Mouse (Mus musculus): ENCODE measurements around the gene Nol9. TPM values are rescaled to one million over a fixed set of nuclear protein-coding genes. Genes with fewer than 3 reads are reported as not detected.

Nol9 gene
- polyA plus RNA-seq, 1 experiment from 2014 or later = 13.9 TPM

GRCm38 (mm10) chr4:152110689-152111088 is 71.6 kb downstream of the Nol9 start:
- H3K27ac ChIP-seq = no peak overlapping the region
- WGBS = 62% methylated on average over 4 of the region's 4 CpGs
- H3K27me3 ChIP-seq = peaks cover 21% of the 10 kb centered on the region
- peaks cover 50% of the 10 kb centered on the region for H3K36me3 ChIP-seq
- no peak overlapping the region for H3K4me3 ChIP-seq
- H3K9me3 ChIP-seq (replicated peaks) = no peaks in the 10 kb centered on the region
- peaks cover 25% of the 10 kb centered on the region for H3K4me1 ChIP-seq (replicated peaks)
- H3K4me2 ChIP-seq = no peak overlapping the region
- ATAC-seq (replicated peaks; ENCODE audit: insufficient number of reproducible peaks, insufficient read depth, low FRiP score, low read depth) = no peak
- no peak overlapping the region for H3K9ac ChIP-seq

Other genes starting within 250 kb of the Nol9 start
- 116 and 165 TPM in 2 replicates for gene Camta1, start 177.4 kb upstream of the Nol9 start, polyA plus RNA-seq (2015; fragmentation: Nextera tagmentation; extraction: Ambion mirVana)
- gene Dnajc11, start 105.6 kb upstream of the Nol9 start, polyA plus RNA-seq (2015; fragmentation: Nextera tagmentation; extraction: Ambion mirVana) = 45.4 and 56.4 TPM in 2 replicates
- gene Thap3, start 50.3 kb upstream of the Nol9 start, polyA plus RNA-seq (2015; fragmentation: Nextera tagmentation; extraction: Ambion mirVana) = 26.3 and 34.4 TPM in 2 replicates
- gene Phf13, start 43.1 kb upstream of the Nol9 start, polyA plus RNA-seq (2015; fragmentation: Nextera tagmentation; extraction: Ambion mirVana) = 15.2 and 20.7 TPM in 2 replicates
- 26.1 and 30.9 TPM in 2 replicates for gene Klhl21, start 30.5 kb upstream of the Nol9 start, polyA plus RNA-seq (2015; fragmentation: Nextera tagmentation; extraction: Ambion mirVana)
- gene Zbtb48, start 11.7 kb upstream of the Nol9 start, polyA plus RNA-seq (2015; fragmentation: Nextera tagmentation; extraction: Ambion mirVana) = 10.6 and 14.1 TPM in 2 replicates
- 0.25 and 0.46 TPM in 2 replicates for gene Tas1r1, start 753 bp upstream of the Nol9 start, polyA plus RNA-seq (2015; fragmentation: Nextera tagmentation; extraction: Ambion mirVana)
- 11.1 and 14.1 TPM in 2 replicates for gene Plekhg5, start 33.2 kb downstream of the Nol9 start, polyA plus RNA-seq (2015; fragmentation: Nextera tagmentation; extraction: Ambion mirVana)
- 0.94 and 1.6 TPM in 2 replicates for gene Tnfrsf25, start 76.6 kb downstream of the Nol9 start, polyA plus RNA-seq (2015; fragmentation: Nextera tagmentation; extraction: Ambion mirVana)
- gene Espn, start 113.0 kb downstream of the Nol9 start, polyA plus RNA-seq (2015; fragmentation: Nextera tagmentation; extraction: Ambion mirVana) = 0.93 and 2.1 TPM in 2 replicates
- gene Hes2, start 119.5 kb downstream of the Nol9 start, polyA plus RNA-seq (2015; fragmentation: Nextera tagmentation; extraction: Ambion mirVana) = 0.23 TPM in 1 of 2 replicates, not detected in the other
- gene Acot7, start 138.8 kb downstream of the Nol9 start, polyA plus RNA-seq (2015; fragmentation: Nextera tagmentation; extraction: Ambion mirVana) = 58.4 and 73.4 TPM in 2 replicates
- 11.2 and 13.2 TPM in 2 replicates for gene Gpr153, start 234.9 kb downstream of the Nol9 start, polyA plus RNA-seq (2015; fragmentation: Nextera tagmentation; extraction: Ambion mirVana)

Measured in heart, embryonic 15.5 days (tissue).